Mouse (Mus musculus): Measurements from ENCODE around the gene Rgma. TPM values are rescaled to one million over a fixed set of nuclear protein-coding genes. Genes with fewer than 3 reads are reported as not detected.

The Rgma gene
- polyA plus RNA-seq, 2 experiments = 0.05 to 0.06 TPM

DNA sequence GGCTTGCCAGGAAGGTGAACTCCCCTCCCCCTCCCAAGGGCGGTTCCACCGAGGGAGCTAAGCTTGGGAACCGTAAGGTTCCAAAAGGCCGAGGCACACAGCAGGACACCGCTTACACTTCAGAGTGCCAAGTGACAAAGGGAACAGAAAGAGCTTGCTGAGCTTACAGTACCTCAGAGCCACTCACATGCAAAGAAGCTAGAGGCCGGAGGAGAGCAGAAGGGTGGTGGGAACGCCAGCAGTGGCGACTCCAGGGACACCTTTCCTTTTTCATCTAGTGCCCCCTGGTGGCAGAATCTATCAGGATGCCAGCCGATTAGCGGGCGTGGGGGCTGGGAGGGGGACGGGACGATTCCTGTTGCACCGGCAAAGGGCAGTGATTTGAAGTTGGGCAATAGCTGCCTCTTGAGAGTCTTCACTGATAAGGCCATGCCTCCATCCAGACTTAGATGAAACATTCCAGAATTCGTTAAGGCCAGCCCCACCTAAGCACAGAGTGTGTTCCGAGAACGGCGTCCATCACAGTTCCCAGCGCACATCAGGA is 24.3 kb downstream of the Rgma start:
- WGBS (ENCODE audit: insufficient replicate concordance) = 2% methylated on average over 19 of the region's 19 CpGs
- Histone ChIP-seq H3K4me1 (replicated peaks; ENCODE audit: control insufficient read depth in 2 of 2, insufficient read depth in 2 of 2, low read length in 1 of 2) (no peaks in the 10 kb centered on the region), H3K27me3 (ENCODE audit: control insufficient read depth, insufficient read depth, low read length) (peaks cover 23% of the 10 kb centered on the region), H3K9me3 (ENCODE audit: control insufficient read depth, low read length) (no peaks in the 10 kb centered on the region), H3K36me3 (replicated peaks; ENCODE audit: control insufficient read depth, insufficient read depth, low read depth) (no peaks in the 10 kb centered on the region), H3K4me2 (ENCODE audit: low read depth) (peak overlapping the region; percentile 25), H3K9ac (replicated peaks) (no peak overlapping the region), H3K27ac (no peak overlapping the region), H3K4me3 (ENCODE audit: insufficient read depth in 1 of 2, low read depth in 2 of 2, low read length in 2 of 2) (no peak overlapping the region)
- ATAC-seq (ENCODE audit: insufficient read depth) (no peak), DNase-seq (ENCODE audit: low read depth in 3 of 3, low spot score in 3 of 3) (peak in 1 of 3 experiments; percentile 7)
- TF ChIP-seq EP300 (IDR thresholded peaks at IDR 0.05; ENCODE audit: low read depth) (no peak), CTCF (IDR thresholded peaks at IDR 0.05; ENCODE audit: low read depth) (peak; percentile 80)

GRCm38 (mm10) chr7:73400051-73400916 is 25.0 kb downstream of the Rgma start:
- no peaks in the 10 kb centered on the region for H3K9me3 ChIP-seq (ENCODE audit: control insufficient read depth, low read length)
- no peak overlapping the region for H3K9ac ChIP-seq (replicated peaks)
- 12% methylated on average over 20 of the region's 20 CpGs for WGBS (ENCODE audit: insufficient replicate concordance)
- no peak overlapping the region for H3K27ac ChIP-seq
- no peak overlapping the region; the same call in 1 of the 2 replicates for H3K4me2 ChIP-seq (ENCODE audit: low read depth)
- ATAC-seq (ENCODE audit: insufficient read depth) = no peak
- H3K4me1 ChIP-seq (replicated peaks; ENCODE audit: control insufficient read depth in 2 of 2, insufficient read depth in 2 of 2, low read length in 1 of 2) = no peaks in the 10 kb centered on the region
- no peak for DNase-seq (ENCODE audit: low read depth in 3 of 3, low spot score in 3 of 3)
- no peaks in the 10 kb centered on the region for H3K36me3 ChIP-seq (replicated peaks; ENCODE audit: control insufficient read depth, insufficient read depth, low read depth)
- H3K4me3 ChIP-seq (ENCODE audit: insufficient read depth in 1 of 2, low read depth in 2 of 2, low read length in 2 of 2) = no peak overlapping the region
- peaks cover 23% of the 10 kb centered on the region for H3K27me3 ChIP-seq (ENCODE audit: control insufficient read depth, insufficient read depth, low read length)
- TF ChIP-seq CTCF (IDR thresholded peaks at IDR 0.05; ENCODE audit: low read depth) (no peak), EP300 (IDR thresholded peaks at IDR 0.05; ENCODE audit: low read depth) (no peak)

DNA sequence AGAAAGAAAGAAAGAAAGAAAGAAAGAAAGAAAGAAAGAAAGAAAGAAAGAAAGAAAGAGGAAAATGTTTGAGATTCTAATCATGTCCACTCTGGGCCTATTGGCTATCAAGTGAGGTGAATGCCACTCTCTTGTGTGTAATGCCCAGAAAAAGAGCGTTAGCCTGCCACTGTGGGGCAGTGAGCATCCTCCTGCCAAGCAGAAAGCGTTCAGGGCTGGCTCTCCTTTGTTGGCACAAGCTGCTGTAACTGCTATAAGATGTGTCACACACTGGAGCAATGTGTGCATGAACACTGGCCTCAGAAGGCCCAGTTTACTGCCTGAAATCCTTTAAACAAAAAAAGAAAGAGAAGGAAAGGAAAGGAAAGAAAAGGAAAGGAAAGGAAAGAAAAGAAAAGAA is 26.8 kb downstream of the Rgma start:
- TF ChIP-seq CTCF (IDR thresholded peaks at IDR 0.05; ENCODE audit: low read depth) (no peak), EP300 (IDR thresholded peaks at IDR 0.05; ENCODE audit: low read depth) (no peak)
- DNase-seq (ENCODE audit: low read depth in 3 of 3, low spot score in 3 of 3) (no peak), ATAC-seq (ENCODE audit: insufficient read depth) (no peak)
- Histone ChIP-seq H3K9ac (replicated peaks) (no peak overlapping the region), H3K27me3 (ENCODE audit: control insufficient read depth, insufficient read depth, low read length) (peaks cover 23% of the 10 kb centered on the region), H3K4me3 (ENCODE audit: insufficient read depth in 1 of 2, low read depth in 2 of 2, low read length in 2 of 2) (no peak overlapping the region), H3K27ac (no peak overlapping the region), H3K4me2 (ENCODE audit: low read depth) (no peak overlapping the region), H3K36me3 (replicated peaks; ENCODE audit: control insufficient read depth, insufficient read depth, low read depth) (no peaks in the 10 kb centered on the region), H3K9me3 (ENCODE audit: control insufficient read depth, low read length) (no peaks in the 10 kb centered on the region), H3K4me1 (replicated peaks; ENCODE audit: control insufficient read depth in 2 of 2, insufficient read depth in 2 of 2, low read length in 1 of 2) (no peaks in the 10 kb centered on the region)
- WGBS (ENCODE audit: insufficient replicate concordance) = 44% methylated on average over 2 of the region's 2 CpGs

- 62% methylated on average over 1 of the region's 1 CpGs for WGBS (ENCODE audit: insufficient replicate concordance)
- DNase-seq (ENCODE audit: low read depth in 3 of 3, low spot score in 3 of 3) (no peak), ATAC-seq (ENCODE audit: insufficient read depth) (no peak)
- H3K4me1 ChIP-seq (replicated peaks; ENCODE audit: control insufficient read depth in 2 of 2, insufficient read depth in 2 of 2, low read length in 1 of 2) = no peaks in the 10 kb centered on the region
- no peak overlapping the region for H3K4me3 ChIP-seq (ENCODE audit: insufficient read depth in 1 of 2, low read depth in 2 of 2, low read length in 2 of 2)
- H3K27ac ChIP-seq = no peak overlapping the region
- H3K36me3 ChIP-seq (replicated peaks; ENCODE audit: control insufficient read depth, insufficient read depth, low read depth) = no peaks in the 10 kb centered on the region
- no peak for TF ChIP-seq CTCF (IDR thresholded peaks at IDR 0.05; ENCODE audit: low read depth)
- TF ChIP-seq EP300 (IDR thresholded peaks at IDR 0.05; ENCODE audit: low read depth) = no peak
- no peaks in the 10 kb centered on the region for H3K9me3 ChIP-seq (ENCODE audit: control insufficient read depth, low read length)
- no peak overlapping the region for H3K9ac ChIP-seq (replicated peaks)
- no peak overlapping the region for H3K4me2 ChIP-seq (ENCODE audit: low read depth)
- H3K27me3 ChIP-seq (ENCODE audit: control insufficient read depth, insufficient read depth, low read length) = peaks cover 23% of the 10 kb centered on the region
These were observed 27.4 kb downstream of the Rgma start for GRCm38 (mm10) chr7:73402671-73403070.

DNA sequence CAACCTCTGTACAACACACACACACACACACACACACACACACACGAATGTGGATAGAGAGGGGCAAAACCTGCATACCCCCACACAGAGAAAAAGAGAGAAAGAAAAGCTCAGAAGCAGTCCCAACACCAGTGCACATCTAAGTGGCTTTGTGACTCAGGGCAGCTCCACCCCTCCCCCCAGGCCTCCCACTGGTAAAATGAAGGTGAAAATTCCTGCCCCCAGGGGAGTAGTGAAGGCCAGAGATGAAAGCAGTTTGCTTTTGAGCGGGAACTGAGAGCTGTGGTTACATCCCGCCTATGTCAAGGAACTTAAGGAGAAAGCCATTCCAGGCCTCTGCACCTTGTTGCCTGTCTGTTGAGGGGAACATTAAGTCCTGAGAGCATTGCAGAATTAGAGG is 28.2 kb downstream of the Rgma start:
- Histone ChIP-seq H3K9me3 (ENCODE audit: control insufficient read depth, low read length) (no peaks in the 10 kb centered on the region), H3K27me3 (ENCODE audit: control insufficient read depth, insufficient read depth, low read length) (peaks cover 23% of the 10 kb centered on the region), H3K4me1 (replicated peaks; ENCODE audit: control insufficient read depth in 2 of 2, insufficient read depth in 2 of 2, low read length in 1 of 2) (no peaks in the 10 kb centered on the region), H3K4me3 (ENCODE audit: insufficient read depth in 1 of 2, low read depth in 2 of 2, low read length in 2 of 2) (no peak overlapping the region), H3K36me3 (replicated peaks; ENCODE audit: control insufficient read depth, insufficient read depth, low read depth) (no peaks in the 10 kb centered on the region), H3K9ac (replicated peaks) (no peak overlapping the region), H3K4me2 (ENCODE audit: low read depth) (no peak overlapping the region), H3K27ac (no peak overlapping the region)
- no peak for DNase-seq (ENCODE audit: low read depth in 3 of 3, low spot score in 3 of 3)
- WGBS (ENCODE audit: insufficient replicate concordance) = 40% methylated on average over 3 of the region's 3 CpGs
- no peak for ATAC-seq (ENCODE audit: insufficient read depth)
- TF ChIP-seq EP300 (IDR thresholded peaks at IDR 0.05; ENCODE audit: low read depth) (no peak), CTCF (IDR thresholded peaks at IDR 0.05; ENCODE audit: low read depth) (no peak)

Measured in liver, embryonic 14.5 days (tissue).